Mouse (Mus musculus) 3T3-L1 (cell line): ENCODE measurements around the gene Rhox4b.
"Not testable (repeated sequence)": the region's sequence is repeated elsewhere in the genome, so short reads cannot be mapped to it uniquely, and the experiment has no call there.

Experiments
- DNase-seq: peaks from one replicate; pipeline ENCODE4 v3.0.0-alpha.2; 2015; ENCODE audit warnings: low read depth, low spot score

Gene Rhox4b

DNA sequence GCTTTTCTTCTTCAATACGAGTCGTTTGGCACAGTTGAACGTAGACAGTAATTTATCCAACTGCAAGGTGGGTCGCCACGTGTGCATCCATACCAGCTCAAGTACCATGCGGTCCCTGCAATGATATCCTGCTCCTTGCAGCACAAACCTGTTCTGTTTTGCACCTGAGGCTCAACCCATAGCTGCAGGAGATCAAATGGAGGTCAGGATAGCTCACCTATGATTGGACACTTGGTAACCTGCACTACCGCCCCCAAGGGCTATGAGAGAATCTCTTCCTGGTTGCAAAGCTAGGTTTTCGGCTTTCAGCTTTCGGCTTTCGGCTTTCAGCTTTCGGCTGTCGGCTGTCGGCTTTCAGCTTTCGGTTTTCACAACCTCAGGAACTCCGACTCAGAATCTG, at the start of gene Rhox4b:
Gene Rhox4b, plus strand, starts transcription at position 301 of the 400 bp plus-strand sequence.
- DNase-seq, result not testable (repeated sequence)

DNA sequence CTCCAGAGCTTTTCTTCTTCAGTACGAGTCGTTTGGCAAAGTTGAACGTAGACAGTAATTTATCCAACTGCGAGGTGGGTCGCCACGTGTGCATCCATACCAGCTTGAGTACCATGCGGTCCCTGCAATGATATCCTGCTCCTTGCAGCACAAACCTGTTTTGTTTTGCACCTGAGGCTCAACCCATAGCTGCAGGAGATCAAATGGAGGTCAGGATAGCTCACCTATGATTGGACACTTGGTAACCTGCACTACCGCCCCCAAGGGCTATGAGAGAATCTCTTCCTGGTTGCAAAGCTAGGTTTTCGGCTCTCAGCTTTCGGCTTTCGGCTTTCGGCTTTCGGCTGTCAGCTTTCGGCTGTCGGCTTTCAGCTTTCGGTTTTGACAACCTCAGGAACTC, 41.7 kb upstream of the Rhox4b start, which contains the start of gene Rhox4a2:
Gene Rhox4a2, plus strand, starts transcription at position 301 of the 400 bp plus-strand sequence.
- DNase-seq, result not testable (repeated sequence)

DNA sequence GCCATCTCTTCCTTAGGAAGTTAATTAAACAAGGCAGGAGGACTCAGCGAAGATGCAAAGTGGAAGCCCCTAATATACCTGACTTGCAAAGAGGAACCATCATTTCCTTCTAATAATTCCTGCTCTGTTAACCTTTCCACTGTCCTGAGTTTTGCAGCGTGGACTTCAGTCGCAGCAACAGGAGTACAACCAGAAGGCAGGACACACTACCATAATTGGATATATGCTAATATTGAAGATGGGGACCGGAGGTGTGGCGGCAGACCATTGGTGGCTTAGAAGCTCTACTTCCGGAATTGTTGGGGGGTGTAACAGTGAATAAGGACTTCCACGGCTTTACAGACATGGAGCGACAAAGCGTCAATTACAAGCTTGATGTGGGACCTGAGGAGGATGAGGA, 20.5 kb upstream of the Rhox4b start, which contains the start of gene Rhox2b:
Gene Rhox2b, plus strand, starts transcription at position 301 of the 400 bp plus-strand sequence.
- not testable (repeated sequence) for DNase-seq

DNA sequence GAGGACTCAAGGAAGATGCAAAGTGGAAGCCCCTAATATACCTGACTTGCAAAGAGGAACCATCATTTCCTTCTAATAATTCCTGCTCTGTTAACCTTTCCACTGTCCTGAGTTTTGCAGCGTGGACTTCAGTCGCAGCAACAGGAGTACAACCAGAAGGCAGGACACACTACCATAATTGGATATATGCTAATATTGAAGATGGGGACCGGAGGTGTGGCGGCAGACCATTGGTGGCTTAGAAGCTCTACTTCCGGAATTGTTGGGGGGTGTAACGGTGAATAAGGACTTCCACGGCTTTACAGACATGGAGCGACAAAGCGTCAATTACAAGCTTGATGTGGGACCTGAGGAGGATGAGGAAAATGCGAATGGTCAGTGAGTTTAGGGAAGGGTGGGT, 21.1 kb downstream of the Rhox4b start, which contains the start of gene Rhox2c:
Gene Rhox2c, plus strand, starts transcription at position 301 of the 400 bp plus-strand sequence.
- DNase-seq, result not testable (repeated sequence)

DNA sequence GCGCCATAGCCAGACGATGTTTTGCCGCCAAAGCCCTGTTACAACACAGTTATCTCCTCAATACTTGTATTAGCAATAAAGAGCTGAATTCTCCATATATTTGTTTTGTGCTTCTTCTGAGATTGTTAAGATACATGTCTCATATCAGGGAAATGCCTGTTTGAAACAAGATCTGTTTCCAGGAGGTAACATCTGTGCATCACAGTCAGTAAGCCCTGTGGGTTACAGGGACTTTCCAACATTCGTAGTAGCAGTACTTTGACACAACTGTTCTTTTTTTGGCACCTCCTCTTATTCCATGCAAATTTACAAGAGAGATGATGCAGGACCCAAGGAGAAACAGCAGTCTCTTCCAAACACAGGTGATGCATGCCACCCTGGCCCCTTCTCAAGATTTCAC, 26.0 kb downstream of the Rhox4b start, which contains the start of gene Rhox3c:
Gene Rhox3c, plus strand, starts transcription at position 301 of the 400 bp plus-strand sequence.
- not testable (repeated sequence) for DNase-seq

DNA sequence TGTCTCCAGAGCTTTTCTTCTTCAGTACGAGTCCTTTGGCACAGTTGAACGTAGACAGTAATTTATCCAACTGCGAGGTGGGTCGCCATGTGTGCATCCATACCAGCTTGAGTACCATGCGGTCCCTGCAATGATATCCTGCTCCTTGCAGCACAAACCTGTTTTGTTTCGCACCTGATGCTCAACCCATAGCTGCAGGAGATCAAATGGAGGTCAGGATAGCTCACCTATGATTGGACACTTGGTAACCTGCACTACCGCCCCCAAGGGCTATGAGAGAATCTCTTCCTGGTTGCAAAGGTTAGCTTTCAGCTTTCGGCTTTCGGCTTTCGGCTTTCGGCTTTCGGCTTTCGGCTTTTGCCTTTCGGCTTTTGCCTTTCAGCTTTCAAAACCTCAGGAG, 47.7 kb downstream of the Rhox4b start, which contains the start of gene Rhox4c:
Gene Rhox4c, plus strand, starts transcription at position 301 of the 400 bp plus-strand sequence.
- not testable (repeated sequence) for DNase-seq
